Mouse (Mus musculus) G1E-ER4 (cell line): ENCODE measurements around the gene Emp1. TPM values are rescaled to one million over a fixed set of nuclear protein-coding genes. Genes with fewer than 3 reads are reported as not detected.

ENCODE experiments used
- GATA1 ChIP-seq: IDR thresholded peaks from one replicate; pipeline ENCODE4 v1.8.0; 2012; ENCODE audit warnings: low read length, inconsistent platforms
- polyA plus RNA-seq: library from polyadenylated mRNA; stranded (reverse); fragments of >175 nt; gene quantifications from 2 replicates; pipeline ENCODE4 v1.2.3, GENCODE M21; 2012

Gene Emp1
- polyA plus RNA-seq, 1 experiment = not detected

- TF ChIP-seq GATA1 = no peak
Measured at GRCm38 (mm10) chr6:135351638-135352302, 10.6 kb upstream of the Emp1 start.

- TF ChIP-seq GATA1 = no peak
Measured at GRCm38 (mm10) chr6:135352537-135352936, 9.8 kb upstream of the Emp1 start.

GRCm38 (mm10) chr6:135354953-135355352 is 7.4 kb upstream of the Emp1 start:
- no peak for TF ChIP-seq GATA1

- no peak for TF ChIP-seq GATA1
Measured at GRCm38 (mm10) chr6:135360331-135360730, 2.0 kb upstream of the Emp1 start.

GRCm38 (mm10) chr6:135362098-135362458 is 267 bp upstream of the Emp1 start:
- no peak for TF ChIP-seq GATA1

- no peak for TF ChIP-seq GATA1
Measured at GRCm38 (mm10) chr6:135363344-135364040, 1.1 kb downstream of the Emp1 start.

GRCm38 (mm10) chr6:135364041-135364745 is 1.8 kb downstream of the Emp1 start:
- no peak for TF ChIP-seq GATA1

GRCm38 (mm10) chr6:135364891-135365301 is 2.6 kb downstream of the Emp1 start:
- no peak for TF ChIP-seq GATA1

- no peak for TF ChIP-seq GATA1
Measured at GRCm38 (mm10) chr6:135365614-135366013, 3.3 kb downstream of the Emp1 start.

- no peak for TF ChIP-seq GATA1
Measured at GRCm38 (mm10) chr6:135368230-135368629, 5.9 kb downstream of the Emp1 start.

GRCm38 (mm10) chr6:135369551-135369968 is 7.2 kb downstream of the Emp1 start:
- no peak for TF ChIP-seq GATA1

GRCm38 (mm10) chr6:135370954-135371353 is 8.6 kb downstream of the Emp1 start:
- TF ChIP-seq GATA1 = no peak

- TF ChIP-seq GATA1 = no peak
Measured at GRCm38 (mm10) chr6:135373357-135373756, 11.0 kb downstream of the Emp1 start.

- no peak for TF ChIP-seq GATA1
Measured at GRCm38 (mm10) chr6:135375818-135376217, 13.5 kb downstream of the Emp1 start.

GRCm38 (mm10) chr6:135376248-135376647 is 13.9 kb downstream of the Emp1 start:
- TF ChIP-seq GATA1 = no peak

- TF ChIP-seq GATA1 = no peak
Measured at GRCm38 (mm10) chr6:135377583-135378319, 15.4 kb downstream of the Emp1 start.
